Mouse (Mus musculus) adrenal gland, adult (tissue): ENCODE measurements around the gene Prpsap2.
"Not testable (repeated sequence)": the region's sequence is repeated elsewhere in the genome, so short reads cannot be mapped to it uniquely, and the experiment has no call there.

Experiments used
- DNase-seq, 2 experiments: peaks; one replicate each; pipeline ENCODE4 v3.0.0; 2022 to 2023; ENCODE audit warnings: low spot score in 1 of 2; ENCODE audit not compliant: inconsistent age in 2 of 2

Prpsap2 gene

DNA sequence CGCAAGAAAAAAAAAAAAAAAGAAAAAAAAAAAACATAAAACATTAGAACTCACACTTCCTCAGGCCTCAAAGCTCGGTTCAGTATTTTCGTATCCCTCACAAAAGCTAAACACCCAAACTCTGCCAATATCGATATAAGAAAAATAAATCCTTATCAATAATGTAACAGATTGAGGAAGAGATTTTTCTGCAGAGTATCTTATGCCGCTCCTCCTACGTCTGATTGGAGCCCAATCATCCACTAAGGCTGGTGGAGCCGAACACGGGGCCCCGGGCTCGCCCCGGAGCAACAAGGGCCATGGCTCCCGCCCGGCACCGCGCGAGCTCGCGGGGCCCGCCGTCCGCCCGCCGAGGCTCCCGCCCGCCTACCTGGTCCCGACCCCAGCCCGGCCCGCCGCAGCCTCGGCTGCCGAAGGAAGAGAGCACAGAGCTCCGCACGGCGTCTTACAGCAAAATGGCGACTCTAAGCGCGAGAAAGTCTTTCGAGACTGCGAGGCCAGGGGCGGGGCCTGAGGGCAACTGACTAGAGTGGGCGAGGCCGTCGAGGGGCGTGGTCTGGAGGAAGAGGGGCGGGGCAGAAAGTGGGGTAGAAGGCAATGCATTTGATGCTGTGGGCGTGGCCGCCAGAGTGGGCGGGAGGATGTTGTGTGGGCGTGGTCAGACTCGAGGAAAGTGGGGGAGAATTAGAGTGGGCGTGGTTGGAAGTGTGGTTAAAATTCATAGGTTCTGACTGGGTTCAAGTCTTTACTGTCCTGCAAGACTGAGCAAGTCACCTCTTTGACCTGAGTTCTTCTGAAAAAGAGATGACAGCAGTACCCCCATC is at the start of gene Prpsap2:
Gene Prpsap2, minus strand, starts transcription at position 505 of the 824 bp plus-strand sequence.
- DNase-seq = peak; percentile 99 to 100

DNA sequence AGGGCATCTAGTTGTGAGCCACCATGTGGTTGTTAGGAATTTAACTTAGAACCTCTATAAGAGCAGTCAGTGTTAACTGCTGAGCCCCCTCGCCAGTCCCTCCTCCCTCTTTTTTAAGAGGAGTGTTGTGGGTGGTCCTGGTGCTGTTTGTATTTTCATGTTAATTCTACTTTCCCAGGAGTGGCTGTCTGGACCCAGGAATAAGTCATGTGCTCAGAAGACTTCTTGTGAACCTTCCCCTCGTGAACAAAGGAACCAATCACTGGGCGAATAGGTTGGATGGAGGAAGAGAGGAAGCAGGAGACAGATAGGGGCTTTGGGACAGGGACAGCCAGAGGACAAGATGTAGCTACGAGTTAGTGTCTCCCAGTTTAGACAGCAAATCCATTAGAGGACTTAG is 47.9 kb upstream of the Prpsap2 start:
- no peak for DNase-seq

DNA sequence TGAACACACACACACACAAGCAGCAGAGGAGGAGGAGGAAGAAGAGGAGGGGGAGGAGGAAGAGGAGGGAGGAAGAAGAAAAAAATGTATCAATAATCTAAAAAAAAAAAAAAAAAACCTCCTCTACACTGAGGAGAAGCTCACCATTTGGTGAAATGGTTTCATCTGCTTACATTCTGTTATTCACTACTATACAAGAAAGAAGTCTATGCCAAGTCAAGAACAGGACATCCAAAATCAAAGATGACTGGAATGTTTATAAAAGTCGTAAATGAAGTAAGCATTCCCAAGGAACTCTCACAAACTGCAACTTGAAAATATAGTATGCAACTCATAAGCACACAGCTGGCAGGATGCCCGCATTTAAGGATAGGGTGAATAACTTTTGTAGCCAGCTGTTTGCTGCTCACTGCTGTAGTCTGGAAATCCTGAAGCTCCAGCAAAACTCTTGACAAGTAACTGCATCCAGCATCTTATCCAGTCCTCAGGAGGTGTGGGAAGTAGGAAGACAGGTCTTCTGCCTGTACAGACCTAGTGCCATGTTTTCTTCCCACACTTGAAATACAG is 46.7 kb upstream of the Prpsap2 start:
- DNase-seq = no peak

DNA sequence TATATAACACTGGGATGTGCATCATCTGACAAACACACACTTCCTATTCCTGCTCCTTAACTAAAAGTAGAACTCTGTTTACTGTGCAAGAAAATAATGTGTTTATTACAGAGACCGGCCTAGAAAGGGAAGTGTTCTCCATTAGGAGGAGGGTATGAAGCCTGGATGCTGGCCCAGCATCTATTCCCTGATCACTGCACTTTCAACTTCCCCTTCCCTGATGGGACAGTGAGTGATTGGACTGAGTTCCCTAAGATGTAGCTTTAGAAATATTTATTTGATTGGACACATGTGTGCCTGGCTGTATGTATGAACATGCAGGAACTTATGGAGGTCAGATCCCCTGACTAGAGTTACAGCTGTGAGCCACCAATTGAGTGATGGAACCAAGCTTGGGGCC is 31.6 kb upstream of the Prpsap2 start:
- no peak for DNase-seq

DNA sequence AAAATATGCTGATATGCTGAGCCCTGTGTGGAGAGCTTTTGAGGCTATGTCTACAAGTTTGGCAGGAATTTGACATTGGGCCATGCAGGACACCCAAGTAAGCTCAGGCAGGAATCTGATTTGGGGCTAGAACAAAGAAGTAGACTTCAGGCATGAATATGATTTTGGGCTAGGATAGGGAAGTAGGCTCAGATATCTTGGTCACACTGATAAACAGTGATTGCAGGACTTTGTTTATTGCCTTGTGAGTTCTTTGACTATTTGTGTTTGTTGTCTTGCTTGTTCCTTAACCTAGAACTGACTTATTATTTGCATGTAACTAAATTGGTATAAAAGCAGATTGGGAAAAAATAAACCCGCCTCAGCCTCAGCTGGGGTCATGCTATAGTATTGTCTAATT is 26.7 kb upstream of the Prpsap2 start:
- no peak for DNase-seq

DNA sequence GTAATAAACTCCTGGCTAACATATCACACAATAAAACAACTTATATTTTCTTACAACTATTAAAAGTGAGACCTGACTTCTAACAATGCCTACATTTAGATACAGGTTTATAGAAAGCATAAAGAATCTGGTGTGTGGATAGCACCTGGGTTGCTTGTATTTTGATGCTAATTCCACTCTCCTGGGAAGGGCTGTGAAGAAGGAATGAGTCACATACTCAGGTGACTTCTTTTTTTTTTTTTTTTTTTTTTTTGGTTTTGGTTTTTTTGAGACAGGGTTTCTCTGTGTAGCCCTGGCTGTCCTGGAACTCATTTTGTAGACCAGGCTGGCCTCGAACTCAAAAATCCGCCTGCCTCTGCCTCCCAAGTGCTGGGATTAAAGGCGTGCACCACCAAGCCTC is 20.6 kb upstream of the Prpsap2 start:
- DNase-seq = not testable (repeated sequence)

DNA sequence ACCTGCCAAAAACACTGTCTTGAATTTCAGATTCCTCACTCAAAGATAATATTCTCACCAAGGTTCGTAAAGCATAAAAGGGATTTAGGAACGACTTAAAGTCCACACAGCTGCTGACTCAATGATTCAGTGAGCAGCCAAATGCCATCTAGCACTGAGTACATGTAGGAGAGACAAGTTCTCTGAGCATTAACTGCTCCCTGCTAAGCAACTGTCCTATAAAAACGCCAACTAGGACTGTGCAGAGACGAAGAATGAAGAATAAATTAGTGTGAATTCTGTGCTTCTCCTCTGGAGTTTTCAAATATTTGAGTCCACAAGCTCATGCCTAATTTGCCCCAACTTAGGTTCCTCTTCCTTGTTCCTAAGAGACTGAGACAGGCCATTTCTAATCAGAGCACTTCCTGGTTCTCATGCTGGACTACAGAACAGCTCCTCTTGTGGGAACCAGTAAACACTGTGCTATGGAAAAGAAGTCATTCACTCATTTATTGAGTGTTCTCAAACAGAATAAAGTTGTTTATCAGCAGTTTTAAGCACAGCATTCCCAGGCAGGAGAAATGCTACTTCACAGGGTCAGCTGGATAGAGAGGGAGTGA is 12.8 kb upstream of the Prpsap2 start:
- DNase-seq = no peak

DNA sequence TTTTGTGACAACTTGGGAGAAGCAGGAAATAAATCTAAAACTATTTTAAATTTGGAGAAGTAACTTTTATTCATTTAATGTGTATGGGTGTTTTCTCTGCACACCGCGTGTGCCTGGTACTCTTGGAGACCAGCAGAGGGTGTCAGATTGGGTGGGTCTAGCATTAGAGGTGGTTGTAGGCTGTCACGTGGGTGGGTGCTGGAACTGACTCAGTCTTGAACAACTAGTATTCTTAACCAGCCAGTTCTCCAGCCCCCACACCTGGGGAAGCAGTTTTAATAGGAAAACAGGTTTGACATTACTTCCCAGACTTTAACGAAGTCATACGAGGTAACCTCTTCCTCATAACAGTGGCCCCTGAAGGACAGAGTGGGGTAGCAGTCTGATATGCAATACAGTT is 1.4 kb downstream of the Prpsap2 start:
- DNase-seq = peak in 1 of 2 experiments; percentile 39

DNA sequence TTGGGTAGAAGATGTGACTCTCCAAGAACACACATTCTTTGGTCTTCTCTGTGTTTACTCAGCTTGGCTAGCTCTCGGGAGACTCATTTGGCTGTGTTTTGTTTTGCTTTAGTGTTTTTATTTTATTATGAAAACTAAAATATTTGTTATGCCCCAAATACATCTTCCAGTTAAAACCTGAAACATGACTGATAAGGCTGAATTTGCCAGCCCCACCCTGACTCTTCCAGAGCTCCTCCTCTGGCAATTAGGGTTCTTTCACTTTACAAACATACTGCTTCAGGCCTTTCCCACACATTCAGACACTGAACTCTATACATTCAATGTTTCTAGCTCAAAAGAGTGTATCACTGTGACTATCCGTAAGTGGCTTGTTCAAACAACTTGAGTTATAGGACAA is 4.7 kb downstream of the Prpsap2 start:
- no peak for DNase-seq

DNA sequence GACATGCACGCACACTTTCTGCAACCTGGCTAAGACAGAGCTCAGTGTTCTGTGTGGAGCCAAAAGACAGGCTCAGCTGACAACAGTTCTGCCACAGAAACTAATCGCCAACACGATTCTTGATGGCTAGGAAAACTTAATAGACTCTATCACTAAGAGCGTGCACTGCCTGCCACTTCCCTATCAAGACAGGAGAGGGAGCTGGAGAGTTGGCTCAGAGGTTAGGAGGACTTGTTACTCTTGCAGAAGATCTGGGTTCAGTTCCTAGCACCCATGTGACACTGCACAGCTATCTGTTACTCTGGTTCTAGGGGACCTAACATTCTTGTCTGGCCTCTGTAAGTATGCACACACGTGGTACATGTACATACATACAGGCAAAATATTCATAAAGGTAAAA is 10.3 kb downstream of the Prpsap2 start:
- DNase-seq = peak in 1 of 2 experiments; percentile 58

DNA sequence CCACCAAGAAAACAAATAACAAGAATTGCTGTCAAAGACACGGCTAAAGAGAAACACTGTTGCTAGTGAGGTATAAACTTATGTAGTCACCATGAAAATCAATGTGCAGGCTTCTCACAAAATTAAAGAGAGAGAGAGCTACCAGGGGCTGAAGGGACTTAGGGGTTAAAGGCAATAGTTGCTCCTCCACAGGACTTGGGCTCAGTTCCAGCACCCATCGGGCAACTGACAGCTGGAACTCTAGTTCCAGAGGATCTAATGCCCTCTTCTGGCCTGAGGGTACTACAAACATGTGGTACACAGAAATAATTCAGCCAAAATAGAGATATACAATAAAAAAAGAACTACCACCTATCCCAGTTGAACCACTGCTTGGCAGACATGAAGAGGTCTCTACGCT is 14.7 kb downstream of the Prpsap2 start:
- no peak for DNase-seq

DNA sequence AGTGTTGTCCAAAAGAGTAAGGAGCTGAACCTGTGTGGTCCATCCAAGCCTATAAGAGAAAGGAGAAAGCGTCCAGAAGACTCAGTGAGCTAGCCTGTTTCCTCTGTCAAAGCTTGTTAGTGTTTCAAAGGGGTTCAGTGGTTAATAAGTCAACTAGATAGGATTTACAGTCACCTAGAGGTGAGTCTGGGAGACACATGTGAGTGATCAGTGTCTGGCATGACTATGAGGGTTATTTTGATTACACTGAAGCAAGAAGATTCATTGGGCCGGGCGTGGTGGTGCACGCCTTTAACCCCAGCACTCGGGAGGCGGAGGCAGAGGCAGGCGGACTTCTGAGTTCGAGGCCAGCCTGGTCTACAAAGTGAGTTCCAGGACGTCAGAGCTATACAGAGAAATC is 16.1 kb downstream of the Prpsap2 start:
- no peak for DNase-seq

DNA sequence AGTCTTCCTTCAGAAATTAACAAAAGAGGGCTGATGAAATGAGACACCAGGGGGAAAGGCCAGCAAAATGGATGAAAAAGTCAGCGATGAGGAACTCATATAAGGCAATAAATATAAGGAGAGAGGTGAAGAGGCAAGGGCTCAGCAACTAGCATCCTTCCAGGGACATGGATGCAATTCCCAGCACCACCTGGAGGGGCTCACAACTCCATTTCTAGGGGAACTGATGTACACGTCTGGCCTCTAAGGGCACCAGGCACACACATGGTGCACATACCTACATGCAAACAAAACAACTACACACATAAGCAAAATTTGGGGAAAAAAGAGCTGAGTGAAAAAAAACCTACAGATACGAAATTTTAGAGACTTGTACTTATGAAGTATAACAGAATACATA is 17.4 kb downstream of the Prpsap2 start:
- no peak for DNase-seq

DNA sequence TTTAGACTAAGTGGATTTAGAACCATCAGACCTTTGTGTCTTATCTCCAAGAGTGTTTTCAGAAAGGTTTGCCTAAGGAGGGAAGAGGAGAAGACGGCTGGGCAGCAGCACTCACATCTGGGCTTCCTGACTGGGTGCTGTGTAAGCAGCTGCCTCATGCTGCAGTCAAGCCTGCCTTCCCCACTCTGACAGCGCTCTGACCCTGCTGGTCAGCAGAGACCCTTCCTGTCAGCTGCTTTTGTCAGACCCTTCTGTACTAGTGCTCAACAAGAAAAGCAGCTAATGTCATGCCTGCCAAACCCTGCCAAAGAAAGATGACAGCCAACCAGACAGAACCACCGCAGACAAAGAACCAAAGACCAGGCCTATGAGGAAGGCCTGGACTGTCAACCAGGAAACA is 18.1 kb downstream of the Prpsap2 start:
- DNase-seq = no peak

DNA sequence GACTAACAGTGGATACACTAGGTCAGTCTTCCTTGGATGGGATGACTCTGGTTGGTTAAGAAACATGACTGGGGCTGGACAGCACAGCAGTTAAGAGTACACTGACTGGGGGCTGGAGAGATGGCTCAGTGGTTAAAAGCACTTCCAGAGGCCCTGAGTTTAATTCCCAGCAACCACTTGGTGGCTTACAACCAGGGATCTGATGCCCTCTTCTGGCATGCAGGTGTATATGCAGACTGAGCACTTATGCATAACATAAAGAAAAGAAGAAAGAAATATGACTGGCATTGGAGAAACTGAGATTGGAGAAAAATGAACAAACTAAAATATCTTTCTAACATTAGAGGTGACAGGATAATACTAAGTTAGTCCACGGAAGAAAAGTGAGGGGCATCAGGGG is 21.4 kb downstream of the Prpsap2 start:
- no peak for DNase-seq

DNA sequence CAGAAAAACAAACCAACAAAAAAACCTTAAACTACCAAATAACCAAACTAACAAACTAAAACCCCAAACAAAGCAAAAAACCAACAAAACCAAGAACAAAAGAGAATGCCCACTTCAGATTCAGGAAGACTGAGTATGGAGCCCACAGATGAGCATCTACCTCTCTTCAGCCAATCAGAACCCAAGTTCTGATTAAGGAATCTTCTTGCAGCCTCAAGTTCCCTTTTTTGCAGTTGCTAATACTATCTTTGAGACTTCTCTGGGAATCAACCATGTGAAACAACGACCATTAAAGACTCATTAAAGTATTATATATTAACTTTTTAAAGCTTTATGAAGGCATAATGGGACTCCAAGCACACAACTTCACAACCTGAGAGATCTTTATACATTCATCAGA is 24.6 kb downstream of the Prpsap2 start:
- DNase-seq = no peak

DNA sequence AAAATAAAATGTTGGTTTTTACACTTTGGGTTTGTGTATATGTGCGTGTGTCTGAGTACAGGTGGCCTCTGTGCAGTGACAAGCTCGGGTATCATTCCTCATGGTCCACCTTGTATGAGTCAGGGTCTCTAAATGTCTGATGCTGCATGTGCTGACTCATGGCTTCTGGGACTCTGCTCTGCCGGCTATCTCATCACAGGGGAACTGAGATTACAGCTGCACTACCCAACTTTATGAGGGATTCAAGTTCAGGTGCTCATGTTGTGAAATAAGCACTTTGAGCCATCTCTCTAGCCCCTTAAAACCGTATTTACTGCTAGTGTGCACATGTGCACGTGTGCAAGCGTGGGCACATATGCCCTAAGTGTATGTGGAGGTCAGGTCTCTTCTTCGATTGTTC is 29.2 kb downstream of the Prpsap2 start:
- no peak for DNase-seq

DNA sequence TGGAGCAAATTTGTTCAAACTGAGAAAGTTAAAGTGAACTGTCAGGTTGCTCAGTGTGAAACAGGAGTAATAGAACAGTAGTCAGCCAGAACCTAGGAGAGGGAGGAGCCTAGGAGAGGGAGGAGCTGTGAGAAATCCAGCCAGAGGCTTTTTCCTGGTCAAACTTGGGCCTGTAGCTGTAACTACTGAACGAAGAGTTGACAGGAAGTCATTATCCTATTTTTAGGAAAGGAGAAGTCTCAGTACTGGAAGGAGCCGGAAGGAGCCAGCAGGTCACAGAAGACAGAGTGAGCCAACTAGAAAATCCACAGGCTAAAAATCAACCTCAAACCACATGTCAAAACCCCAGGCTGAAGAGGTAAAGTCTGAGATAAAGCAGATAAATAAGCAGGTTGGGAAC is 33.9 kb downstream of the Prpsap2 start:
- peak in 1 of 2 experiments; percentile 47 for DNase-seq

DNA sequence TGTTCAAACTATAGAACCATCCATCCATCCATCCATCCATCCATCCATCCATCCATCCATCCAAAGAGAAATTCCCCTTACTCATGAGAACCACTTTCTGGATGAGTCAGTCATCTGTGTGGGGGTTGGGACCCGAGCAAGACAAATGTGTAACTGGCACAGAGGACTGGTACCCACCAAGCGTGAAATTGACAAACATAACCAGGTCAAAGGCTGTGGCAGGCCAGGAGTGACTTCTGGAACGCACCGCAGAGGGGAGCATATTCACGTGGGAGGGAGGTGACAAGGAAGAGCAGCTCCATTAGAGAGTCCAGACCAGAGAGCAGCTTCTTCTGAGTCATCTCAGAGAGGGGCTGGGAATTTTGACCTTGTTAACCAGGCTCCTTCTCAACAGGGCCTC is 39.8 kb downstream of the Prpsap2 start:
- DNase-seq = no peak

DNA sequence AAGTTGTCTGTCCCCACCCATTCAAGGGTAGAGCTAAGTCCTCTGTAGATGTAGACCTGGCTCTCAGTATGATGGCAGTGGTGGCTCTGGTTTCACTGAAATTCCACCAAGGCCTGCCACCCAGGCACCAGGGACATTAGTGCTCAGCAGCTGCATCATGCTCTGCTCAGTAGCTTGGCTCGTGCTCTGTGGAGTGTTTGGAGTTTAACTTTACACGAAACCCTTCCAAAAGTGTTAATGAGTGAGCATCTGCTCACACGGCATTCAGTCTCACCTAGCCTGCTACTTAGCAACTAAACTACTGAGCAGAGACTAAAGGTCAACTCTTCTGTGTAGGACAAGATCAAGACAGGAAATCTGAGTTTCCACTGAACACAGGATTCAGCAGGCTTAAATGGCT is 41.3 kb downstream of the Prpsap2 start, which contains the start of gene Slc5a10:
Gene Slc5a10, minus strand, starts transcription at position 191 of the 400 bp plus-strand sequence.
- no peak for DNase-seq

DNA sequence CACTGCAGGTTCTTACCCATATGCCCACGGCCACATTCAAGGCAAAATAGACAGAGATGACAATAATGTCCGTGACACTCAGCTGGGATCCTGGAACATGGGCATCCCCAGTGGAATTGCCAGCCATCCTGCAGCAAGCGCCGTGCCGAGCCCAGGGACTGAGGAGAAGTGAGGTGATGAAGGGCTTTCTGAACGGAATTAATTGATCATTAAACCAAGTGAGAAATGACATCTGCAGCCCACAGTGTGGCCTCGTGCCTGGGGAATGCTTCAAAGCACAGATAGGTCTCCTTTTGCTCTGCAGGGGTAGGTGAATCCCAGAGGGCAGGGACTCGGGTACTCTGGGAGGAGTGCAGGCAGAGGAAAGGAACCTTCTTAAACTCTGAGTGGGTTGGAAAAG is 42.1 kb downstream of the Prpsap2 start:
- no peak for DNase-seq

DNA sequence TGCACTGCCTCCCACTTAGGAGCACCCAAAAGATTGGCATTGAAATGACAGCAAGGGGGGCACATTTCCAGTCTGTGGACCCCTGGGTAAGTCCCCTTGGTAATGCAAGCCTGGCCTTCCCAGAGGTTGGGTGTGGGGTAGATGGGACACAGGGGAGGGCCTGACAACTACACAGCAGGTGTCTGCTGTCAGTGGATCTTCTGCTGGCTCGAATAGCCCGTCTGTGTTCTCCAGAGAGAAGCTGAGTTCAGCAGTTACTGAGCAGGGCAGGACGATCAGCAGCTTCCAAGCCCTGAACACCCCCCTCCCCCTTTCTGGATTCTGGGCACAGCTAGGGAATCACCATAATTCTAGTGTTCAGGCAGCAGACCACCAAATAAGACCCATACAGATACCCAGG is 42.5 kb downstream of the Prpsap2 start:
- no peak for DNase-seq
